Mouse (Mus musculus) stomach, postnatal 0 days (tissue): ENCODE measurements at regions not wholly inside any gene's neighbourhood (a gene's known extent, or its start where the extent isn't known, plus 50 kb on each side); places are given as distances from the start of the nearest gene placed in this dataset.

Experiments
- CTCF ChIP-seq: IDR thresholded peaks from 2 replicates; pipeline ENCODE4 v1.5.1; 2016; ENCODE audit warnings: antibody characterized with exemption, low read depth, mild to moderate bottlenecking, moderate library complexity
- EP300 ChIP-seq: optimal IDR thresholded peaks from 2 replicates; pipeline ENCODE3; 2016; ENCODE audit warnings: antibody characterized with exemption

GRCm38 (mm10) chr10:99441014-99441413, 178.0 kb downstream of the Dusp6 start:
- TF ChIP-seq CTCF (no peak), EP300 (no peak)
